Mouse (Mus musculus): ENCODE measurements around the gene Pdia4. TPM values are rescaled to one million over a fixed set of nuclear protein-coding genes. Genes with fewer than 3 reads are reported as not detected.

Pdia4 gene
- polyA plus RNA-seq, 1 experiment from 2014 or later = 162 TPM

DNA sequence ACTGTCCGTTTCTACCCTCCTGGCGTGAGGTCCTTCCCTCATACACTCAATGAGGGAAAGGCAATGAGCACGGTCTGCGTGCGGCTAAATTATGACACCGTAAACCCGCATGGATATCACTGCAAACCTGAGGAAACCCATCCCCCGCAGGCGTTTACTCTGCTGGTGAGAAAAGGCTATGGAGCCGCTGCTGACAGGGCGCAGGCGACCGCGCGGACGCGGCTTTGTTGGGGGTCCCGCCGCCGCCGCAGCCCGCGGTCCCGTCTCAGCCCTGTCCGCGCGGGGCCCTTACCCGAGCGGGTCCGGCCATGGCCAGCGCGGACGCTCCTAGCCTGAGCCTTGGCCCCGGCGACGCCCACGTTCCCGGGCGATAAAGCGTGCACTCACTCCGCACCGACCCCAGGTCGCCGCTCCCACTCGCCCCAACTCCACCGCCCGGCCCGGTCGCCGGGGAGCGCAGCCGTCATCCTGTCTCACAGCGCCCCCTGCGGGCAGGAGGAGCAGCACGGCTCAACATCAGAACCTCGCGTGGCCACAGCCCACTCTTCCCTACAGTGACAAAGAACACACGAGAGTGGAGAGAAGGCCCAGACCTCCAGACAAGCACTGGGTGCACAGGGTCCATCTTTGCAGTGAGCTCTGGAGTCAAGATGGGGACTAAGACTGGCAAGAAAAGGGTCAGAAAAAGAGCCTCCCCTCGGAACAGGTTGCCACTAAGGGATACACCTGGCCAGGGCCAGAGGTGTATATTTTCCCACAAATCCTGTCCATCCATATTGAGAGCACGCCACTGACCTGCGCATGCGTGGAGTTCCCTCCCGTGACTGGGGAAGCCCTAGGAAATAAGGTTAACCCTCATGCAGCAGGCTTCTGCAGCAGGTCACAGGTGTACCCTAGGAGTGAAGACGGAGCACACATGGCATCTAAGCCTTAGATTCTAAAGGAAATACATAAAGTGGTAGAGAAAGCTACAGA lies 17.2 kb upstream of the Pdia4 start, which contains the start of gene Zfp786:
Gene Zfp786, minus strand, starts transcription at position 764 of the 975 bp plus-strand sequence.
- peak; percentile 89 for ATAC-seq (ENCODE audit: extremely low read depth, insufficient number of reproducible peaks, low FRiP score, low TSS enrichment)
- whole genome bisulfite sequencing = 1% methylated on average over 64 of the region's 64 CpGs
- peaks cover 8% of the 10 kb centered on the region for H3K4me1 ChIP-seq
- H3K4me2 ChIP-seq = peak within 1 kb of the TSS; percentile 74
- H3K36me3 ChIP-seq = no peaks in the 10 kb centered on the region
- H3K27me3 ChIP-seq (replicated peaks) = 0 out of 2 replicates have a peak, but pooled peaks cover 8% of the 10 kb centered on the region
- no peaks in the 10 kb centered on the region for H3K9me3 ChIP-seq
- H3K4me3 ChIP-seq = peak within 1 kb of the TSS; percentile 74
- H3K9ac ChIP-seq = peak within 1 kb of the TSS; percentile 90
- 0 out of 2 replicates have a peak within 1 kb of the TSS, but pooled peaks have one; percentile 13 for H3K27ac ChIP-seq (replicated peaks)

DNA sequence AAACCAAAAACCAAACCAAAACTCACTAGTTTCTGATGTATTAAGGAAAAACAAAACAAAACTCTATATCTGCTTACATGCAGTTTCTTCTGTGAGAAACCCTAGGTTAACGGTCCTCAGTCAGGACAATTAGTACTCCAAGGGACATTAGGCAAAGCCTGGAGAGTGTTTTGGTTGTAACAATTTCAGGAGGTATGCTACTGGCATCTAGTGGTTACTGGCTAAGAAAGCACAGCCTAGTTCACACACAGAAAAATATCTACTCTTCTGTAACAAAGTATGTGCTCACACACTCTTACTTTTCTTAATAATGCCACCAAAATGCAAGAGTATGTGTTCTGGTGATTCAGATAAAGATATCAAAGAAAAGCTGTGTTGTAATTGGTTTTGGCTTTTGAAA lies 15.7 kb upstream of the Pdia4 start:
- H3K36me3 ChIP-seq = peaks cover 6% of the 10 kb centered on the region; the same call in 1 of the 2 replicates
- 0 out of 2 replicates have a peak, but pooled peaks cover 8% of the 10 kb centered on the region for H3K27me3 ChIP-seq (replicated peaks)
- ATAC-seq (ENCODE audit: extremely low read depth, insufficient number of reproducible peaks, low FRiP score, low TSS enrichment) = no peak
- WGBS = 39% methylated on average over 1 of the region's 1 CpGs
- H3K4me1 ChIP-seq = peaks cover 8% of the 10 kb centered on the region
- H3K4me3 ChIP-seq = no peak overlapping the region
- H3K4me2 ChIP-seq = no peak overlapping the region; the same call in 1 of the 2 replicates
- no peak overlapping the region for H3K9ac ChIP-seq
- no peaks in the 10 kb centered on the region for H3K9me3 ChIP-seq
- H3K27ac ChIP-seq (replicated peaks) = no peak overlapping the region

DNA sequence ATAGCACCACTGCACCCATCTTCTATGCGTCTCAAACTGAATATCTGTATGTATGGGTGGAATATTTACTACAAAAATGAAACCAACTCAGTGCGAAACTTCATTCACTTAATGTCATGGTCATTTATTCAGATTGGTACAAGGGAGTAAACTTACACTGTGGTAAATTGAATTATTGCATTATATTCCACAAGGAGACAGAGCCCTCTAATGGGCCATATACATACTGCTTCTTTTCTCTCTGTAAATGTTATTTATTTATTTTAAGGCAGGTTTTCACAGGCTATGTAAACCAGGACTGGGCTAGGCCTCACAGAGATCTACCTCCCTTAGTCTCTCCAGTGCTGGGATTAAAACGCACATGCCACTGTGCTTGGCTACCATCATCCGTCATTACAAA lies 14.2 kb upstream of the Pdia4 start:
- 0 out of 2 replicates have a peak, but pooled peaks cover 4% of the 10 kb centered on the region for H3K27me3 ChIP-seq (replicated peaks)
- H3K36me3 ChIP-seq = peaks cover 10% of the 10 kb centered on the region; the same call in 1 of the 2 replicates
- no peak for ATAC-seq (ENCODE audit: extremely low read depth, insufficient number of reproducible peaks, low FRiP score, low TSS enrichment)
- WGBS = 83% methylated on average over 4 of the region's 4 CpGs
- H3K9ac ChIP-seq = no peak overlapping the region
- H3K9me3 ChIP-seq = no peaks in the 10 kb centered on the region
- no peak overlapping the region for H3K4me3 ChIP-seq
- no peak overlapping the region for H3K4me2 ChIP-seq
- H3K27ac ChIP-seq (replicated peaks) = no peak overlapping the region
- H3K4me1 ChIP-seq = peaks cover 8% of the 10 kb centered on the region

DNA sequence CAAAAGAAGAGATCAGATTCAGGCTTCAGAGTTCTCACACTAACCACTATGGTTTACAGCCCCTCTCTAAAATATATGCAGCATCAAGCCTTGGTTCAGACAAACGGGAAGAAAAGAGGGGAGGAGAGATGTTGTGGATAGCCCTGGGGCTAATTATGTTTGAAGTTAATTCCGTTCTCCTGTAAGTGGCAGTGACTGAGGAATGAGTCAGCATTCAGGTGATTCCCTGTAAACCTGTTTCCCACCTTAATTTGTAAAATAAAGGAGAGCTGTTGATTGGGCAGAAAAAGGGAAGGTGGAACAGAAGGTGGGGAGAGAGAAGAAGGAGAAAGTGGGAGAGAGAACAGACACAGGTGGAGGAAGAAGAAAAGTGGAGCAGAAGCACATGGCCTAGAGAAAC lies 11.0 kb upstream of the Pdia4 start:
- no peaks in the 10 kb centered on the region for H3K4me1 ChIP-seq
- no peaks in the 10 kb centered on the region for H3K27me3 ChIP-seq (replicated peaks)
- H3K36me3 ChIP-seq = peaks cover 26% of the 10 kb centered on the region; the same call in 1 of the 2 replicates
- H3K9ac ChIP-seq = no peak overlapping the region
- no peak overlapping the region for H3K4me2 ChIP-seq
- H3K4me3 ChIP-seq = no peak overlapping the region
- no peak overlapping the region for H3K27ac ChIP-seq (replicated peaks)
- no peak for ATAC-seq (ENCODE audit: extremely low read depth, insufficient number of reproducible peaks, low FRiP score, low TSS enrichment)
- 56% methylated on average over 2 of the region's 2 CpGs for WGBS
- no peaks in the 10 kb centered on the region for H3K9me3 ChIP-seq

DNA sequence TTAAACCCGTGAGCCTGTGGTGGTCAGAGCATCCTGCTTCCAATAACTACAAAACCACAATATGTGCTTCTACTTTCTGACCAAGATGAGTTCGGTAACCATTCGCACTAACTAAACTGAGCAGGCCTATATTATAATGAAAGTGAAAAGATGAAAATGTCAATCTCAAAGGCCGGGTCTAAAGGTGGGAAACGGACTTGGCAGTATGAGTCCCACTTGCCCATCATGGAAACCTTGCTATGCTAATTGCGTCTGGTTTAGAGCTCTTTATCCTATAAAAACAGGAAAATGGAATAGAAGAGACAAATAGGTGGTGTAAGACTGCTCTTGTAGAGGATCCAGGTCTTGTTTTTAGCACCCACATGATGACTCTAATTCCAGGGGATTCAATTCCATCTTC lies 8.5 kb upstream of the Pdia4 start:
- Histone ChIP-seq H3K4me3 (no peak overlapping the region), H3K36me3 (peaks cover 26% of the 10 kb centered on the region; the same call in 1 of the 2 replicates), H3K27me3 (replicated peaks) (no peaks in the 10 kb centered on the region), H3K4me1 (no peaks in the 10 kb centered on the region), H3K27ac (replicated peaks) (no peak overlapping the region), H3K4me2 (no peak overlapping the region), H3K9me3 (no peaks in the 10 kb centered on the region), H3K9ac (no peak overlapping the region)
- ATAC-seq (ENCODE audit: extremely low read depth, insufficient number of reproducible peaks, low FRiP score, low TSS enrichment) = no peak
- 83% methylated on average over 6 of the region's 6 CpGs for WGBS

DNA sequence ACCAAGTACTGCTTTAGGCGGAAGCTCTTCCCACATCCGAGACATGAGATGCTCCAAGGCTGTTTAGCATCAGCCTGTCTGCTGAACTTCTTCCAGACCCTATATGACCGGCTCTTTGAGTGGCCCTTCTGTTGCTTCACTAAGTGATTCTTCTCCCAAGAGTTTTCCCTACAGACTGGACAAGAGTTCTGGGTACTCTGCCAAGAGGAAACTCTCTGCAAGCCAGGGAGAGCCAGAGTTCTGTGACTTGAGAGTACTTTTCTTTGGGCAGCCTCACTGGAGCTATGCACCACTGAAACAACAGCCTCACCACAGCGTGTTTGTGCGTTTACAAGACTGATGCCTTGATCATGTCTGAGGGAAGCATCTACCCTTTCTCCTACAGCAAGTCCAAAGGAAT lies 8.0 kb upstream of the Pdia4 start:
- Histone ChIP-seq H3K27me3 (replicated peaks) (no peaks in the 10 kb centered on the region), H3K9ac (no peak overlapping the region), H3K27ac (replicated peaks) (no peak overlapping the region), H3K36me3 (peaks cover 26% of the 10 kb centered on the region; the same call in 1 of the 2 replicates), H3K4me2 (no peak overlapping the region), H3K9me3 (no peaks in the 10 kb centered on the region), H3K4me1 (no peaks in the 10 kb centered on the region), H3K4me3 (no peak overlapping the region)
- ATAC-seq (ENCODE audit: extremely low read depth, insufficient number of reproducible peaks, low FRiP score, low TSS enrichment) = no peak
- WGBS = 80% methylated on average over 5 of the region's 5 CpGs

DNA sequence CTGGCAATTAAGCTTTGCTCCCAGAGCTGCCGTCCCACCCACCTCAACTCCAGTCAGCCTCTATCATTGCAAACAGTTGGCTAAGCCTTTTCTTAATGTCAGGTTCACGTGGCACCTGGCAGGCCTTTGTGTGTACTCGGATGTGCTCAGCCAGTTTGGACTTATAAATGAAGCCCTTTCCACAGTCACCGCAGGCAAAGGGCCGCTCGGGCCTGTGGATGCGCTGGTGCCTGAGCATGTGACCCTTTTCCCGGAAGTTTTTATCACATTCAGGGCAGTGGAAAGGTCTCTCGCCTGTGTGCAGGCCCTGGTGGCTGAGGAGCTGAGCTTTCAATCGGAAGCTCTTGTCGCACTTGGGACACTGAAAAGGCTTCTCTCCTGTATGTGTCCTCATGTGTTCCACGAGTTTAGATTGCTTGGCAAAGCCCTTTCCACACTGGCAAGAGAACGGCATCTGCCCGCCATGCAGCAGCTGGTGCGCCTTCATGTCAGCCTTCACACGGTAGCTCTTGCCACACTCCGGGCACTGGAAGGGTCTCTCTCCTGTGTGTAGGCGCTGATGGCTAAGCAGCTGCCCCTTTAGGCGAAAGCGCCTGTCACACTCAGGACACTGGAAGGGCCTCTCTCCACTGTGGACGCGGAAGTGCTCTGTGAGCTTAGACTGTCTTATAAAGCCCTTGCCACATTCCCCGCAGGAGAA lies 6.5 kb upstream of the Pdia4 start:
- peak overlapping the region; percentile 21; the same call in 1 of the 2 replicates for H3K9ac ChIP-seq
- no peak overlapping the region for H3K27ac ChIP-seq (replicated peaks)
- H3K4me1 ChIP-seq = no peaks in the 10 kb centered on the region
- ATAC-seq (ENCODE audit: extremely low read depth, insufficient number of reproducible peaks, low FRiP score, low TSS enrichment) = no peak
- H3K27me3 ChIP-seq (replicated peaks) = no peaks in the 10 kb centered on the region
- H3K4me3 ChIP-seq = no peak overlapping the region
- 86% methylated on average over 23 of the region's 23 CpGs for WGBS
- no peak overlapping the region for H3K4me2 ChIP-seq
- H3K36me3 ChIP-seq = peaks cover 25% of the 10 kb centered on the region; the same call in 1 of the 2 replicates
- H3K9me3 ChIP-seq = no peaks in the 10 kb centered on the region

DNA sequence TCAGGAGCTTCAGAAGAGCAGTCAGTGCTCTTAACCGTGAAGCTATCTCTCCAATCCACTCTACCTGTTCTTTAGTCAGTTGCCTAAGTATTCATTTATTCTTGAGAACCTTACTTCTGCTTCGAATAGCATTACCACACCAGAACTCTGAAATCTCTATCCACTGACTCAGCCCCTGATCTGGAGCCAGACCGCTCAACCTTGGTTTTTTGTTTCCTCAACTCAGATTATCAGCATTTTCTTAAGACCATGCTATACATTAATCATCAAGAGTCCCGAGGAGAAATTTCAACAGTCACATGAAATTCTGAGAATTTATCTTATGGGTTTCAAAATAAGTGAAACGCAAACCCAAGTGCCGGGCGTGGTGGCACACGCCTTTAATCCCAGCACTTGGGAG lies 5.5 kb upstream of the Pdia4 start:
- WGBS = 80% methylated on average over 8 of the region's 8 CpGs
- Histone ChIP-seq H3K27ac (replicated peaks) (no peak overlapping the region), H3K36me3 (peaks cover 20% of the 10 kb centered on the region; the same call in 1 of the 2 replicates), H3K27me3 (replicated peaks) (no peaks in the 10 kb centered on the region), H3K9me3 (no peaks in the 10 kb centered on the region), H3K4me3 (no peak overlapping the region), H3K4me1 (peaks cover 7% of the 10 kb centered on the region), H3K4me2 (no peak overlapping the region), H3K9ac (no peak overlapping the region)
- no peak for ATAC-seq (ENCODE audit: extremely low read depth, insufficient number of reproducible peaks, low FRiP score, low TSS enrichment)

DNA sequence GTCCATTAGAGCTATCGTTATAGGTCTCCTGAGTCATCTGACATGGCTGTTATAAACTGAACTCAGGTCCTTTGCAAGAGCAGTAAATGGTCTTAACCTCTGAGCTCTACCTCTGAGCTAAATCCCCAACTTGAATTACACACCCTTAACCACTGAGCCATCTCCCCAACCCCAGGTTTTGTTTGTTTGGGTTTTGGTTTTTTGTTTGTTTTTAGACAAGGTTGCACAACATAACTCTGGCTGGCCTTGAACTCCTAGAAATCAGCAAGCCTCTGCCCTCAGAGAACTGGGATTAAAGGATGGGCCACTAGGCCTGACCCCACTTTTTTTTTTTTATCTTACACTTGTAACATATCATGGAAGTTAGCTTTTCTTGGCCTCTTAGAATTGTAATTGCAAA lies 2.9 kb upstream of the Pdia4 start:
- H3K27me3 ChIP-seq (replicated peaks) = no peaks in the 10 kb centered on the region
- WGBS = 100% methylated on average over 1 of the region's 1 CpGs
- no peak overlapping the region for H3K9ac ChIP-seq
- H3K9me3 ChIP-seq = no peaks in the 10 kb centered on the region
- H3K4me2 ChIP-seq = no peak overlapping the region
- peaks cover 14% of the 10 kb centered on the region; the same call in 1 of the 2 replicates for H3K36me3 ChIP-seq
- H3K27ac ChIP-seq (replicated peaks) = no peak overlapping the region
- H3K4me1 ChIP-seq = peaks cover 18% of the 10 kb centered on the region
- no peak overlapping the region for H3K4me3 ChIP-seq
- ATAC-seq (ENCODE audit: extremely low read depth, insufficient number of reproducible peaks, low FRiP score, low TSS enrichment) = no peak

DNA sequence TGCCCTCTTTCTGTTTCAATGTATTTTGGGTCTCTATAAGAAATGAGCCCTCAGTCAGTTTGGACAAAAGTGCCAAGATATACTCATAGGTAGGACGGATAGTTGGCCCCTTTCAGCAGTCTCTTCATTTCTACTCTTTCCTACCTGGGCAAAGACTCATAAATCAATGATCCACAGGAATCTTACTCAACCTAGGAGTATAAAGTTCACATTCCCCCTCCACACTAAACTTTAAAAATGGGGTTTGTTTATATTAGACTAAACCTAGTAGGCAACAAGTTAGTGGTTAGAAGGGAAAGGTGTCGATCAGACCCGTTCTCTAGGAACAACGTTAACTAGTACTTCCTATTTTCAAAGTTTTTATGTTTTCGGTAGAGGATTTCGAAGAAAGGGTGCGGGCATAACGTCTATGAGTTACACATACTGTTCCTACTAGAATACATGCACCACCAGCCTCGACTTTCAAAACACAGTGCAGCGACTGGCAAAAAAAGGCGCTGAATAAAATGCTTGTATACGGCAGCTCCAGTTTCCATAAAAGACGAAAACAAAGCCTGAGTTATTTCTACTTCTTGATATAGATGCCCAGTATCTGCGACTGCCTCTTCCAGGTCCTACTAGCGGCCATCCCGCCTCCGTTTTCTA lies 837 bp downstream of the Pdia4 start:
- Histone ChIP-seq H3K9ac (peak overlapping the region; percentile 86), H3K9me3 (no peaks in the 10 kb centered on the region), H3K27ac (replicated peaks) (peak overlapping the region; percentile 93), H3K4me1 (peaks cover 40% of the 10 kb centered on the region), H3K27me3 (replicated peaks) (no peaks in the 10 kb centered on the region), H3K4me3 (peak overlapping the region; percentile 73), H3K36me3 (peaks cover 12% of the 10 kb centered on the region), H3K4me2 (peak overlapping the region; percentile 78)
- ATAC-seq (ENCODE audit: extremely low read depth, insufficient number of reproducible peaks, low FRiP score, low TSS enrichment) = no peak
- under 1% methylated on average over 17 of the region's 17 CpGs for WGBS

DNA sequence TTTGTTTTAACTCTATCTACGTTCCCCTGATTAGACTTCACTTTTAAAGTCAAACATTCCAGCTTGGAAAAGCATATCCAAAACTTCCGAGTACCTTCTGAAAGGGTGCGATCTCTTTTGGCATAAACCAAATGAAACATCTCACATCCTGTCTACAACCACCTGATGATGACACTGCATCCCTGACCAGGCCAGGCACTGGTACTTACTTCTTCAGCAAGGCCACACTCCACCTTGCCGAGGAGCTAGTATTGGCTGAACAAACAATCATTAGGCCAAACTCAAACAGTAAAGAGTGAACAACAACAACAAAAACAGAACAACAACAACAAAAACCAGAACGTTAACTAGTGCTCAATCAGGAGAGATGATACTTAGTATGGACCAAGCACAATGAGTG lies 1.9 kb downstream of the Pdia4 start:
- peak overlapping the region; percentile 73 for H3K4me3 ChIP-seq

More for the DNA sequence above, 1.9 kb downstream of the Pdia4 start:
- Histone ChIP-seq H3K27me3 (replicated peaks) (no peaks in the 10 kb centered on the region), H3K9ac (peak overlapping the region; percentile 86), H3K4me2 (peak overlapping the region; percentile 78), H3K4me1 (peaks cover 40% of the 10 kb centered on the region), H3K27ac (replicated peaks) (no peak overlapping the region), H3K36me3 (peaks cover 21% of the 10 kb centered on the region), H3K9me3 (no peaks in the 10 kb centered on the region)
- 51% methylated on average over 5 of the region's 5 CpGs for WGBS
- ATAC-seq (ENCODE audit: extremely low read depth, insufficient number of reproducible peaks, low FRiP score, low TSS enrichment) = no peak
